Mouse (Mus musculus): ENCODE data around the gene Rad51d. TPM values are rescaled to one million over a fixed set of nuclear protein-coding genes. Genes with fewer than 3 reads are reported as not detected.
A peak's percentile ranks its signal among the peaks of the same experiment; 100 is the strongest.

The Rad51d gene
- total RNA-seq, 1 experiment from 2014 or later, result 21.4 TPM

GRCm38 (mm10) chr11:82904952-82905351 lies 14.5 kb upstream of the Rad51d start:
- no peak for ATAC-seq (replicated peaks in 1 of 2; ENCODE audit: insufficient read depth in 1 of 2, low FRiP score in 2 of 2, low TSS enrichment in 1 of 2, low read depth in 1 of 2, poor library complexity in 2 of 2, severe bottlenecking in 2 of 2)

GRCm38 (mm10) chr11:82901606-82902310 lies 11.3 kb upstream of the Rad51d start:
- ATAC-seq (replicated peaks in 1 of 2; ENCODE audit: insufficient read depth in 1 of 2, low FRiP score in 2 of 2, low TSS enrichment in 1 of 2, low read depth in 1 of 2, poor library complexity in 2 of 2, severe bottlenecking in 2 of 2), result no peak

GRCm38 (mm10) chr11:82899720-82900119 lies 9.3 kb upstream of the Rad51d start:
- ATAC-seq (replicated peaks in 1 of 2; ENCODE audit: insufficient read depth in 1 of 2, low FRiP score in 2 of 2, low TSS enrichment in 1 of 2, low read depth in 1 of 2, poor library complexity in 2 of 2, severe bottlenecking in 2 of 2), result no peak

- no peak for ATAC-seq (replicated peaks in 1 of 2; ENCODE audit: insufficient read depth in 1 of 2, low FRiP score in 2 of 2, low TSS enrichment in 1 of 2, low read depth in 1 of 2, poor library complexity in 2 of 2, severe bottlenecking in 2 of 2)
These were observed 7.1 kb upstream of the Rad51d start for GRCm38 (mm10) chr11:82897478-82897877.

GRCm38 (mm10) chr11:82891936-82892335 lies 1.5 kb upstream of the Rad51d start, which contains the start of gene Fndc8:
TSS of gene Fndc8 (plus strand) at chr11:82892124.
- ATAC-seq (replicated peaks in 1 of 2; ENCODE audit: insufficient read depth in 1 of 2, low FRiP score in 2 of 2, low TSS enrichment in 1 of 2, low read depth in 1 of 2, poor library complexity in 2 of 2, severe bottlenecking in 2 of 2), result no peak

GRCm38 (mm10) chr11:82889524-82890341 lies 681 bp downstream of the Rad51d start:
- ATAC-seq (replicated peaks in 1 of 2; ENCODE audit: insufficient read depth in 1 of 2, low FRiP score in 2 of 2, low TSS enrichment in 1 of 2, low read depth in 1 of 2, poor library complexity in 2 of 2, severe bottlenecking in 2 of 2), result peak; percentile 24 to 41

GRCm38 (mm10) chr11:82888491-82888946 lies 1.9 kb downstream of the Rad51d start:
- no peak for ATAC-seq (replicated peaks in 1 of 2; ENCODE audit: insufficient read depth in 1 of 2, low FRiP score in 2 of 2, low TSS enrichment in 1 of 2, low read depth in 1 of 2, poor library complexity in 2 of 2, severe bottlenecking in 2 of 2)

GRCm38 (mm10) chr11:82886559-82886958 lies 3.9 kb downstream of the Rad51d start:
- ATAC-seq (replicated peaks in 1 of 2; ENCODE audit: insufficient read depth in 1 of 2, low FRiP score in 2 of 2, low TSS enrichment in 1 of 2, low read depth in 1 of 2, poor library complexity in 2 of 2, severe bottlenecking in 2 of 2), result no peak

GRCm38 (mm10) chr11:82883180-82883579 lies 7.2 kb downstream of the Rad51d start:
- ATAC-seq (replicated peaks in 1 of 2; ENCODE audit: insufficient read depth in 1 of 2, low FRiP score in 2 of 2, low TSS enrichment in 1 of 2, low read depth in 1 of 2, poor library complexity in 2 of 2, severe bottlenecking in 2 of 2), result no peak

GRCm38 (mm10) chr11:82877726-82878344 lies 12.6 kb downstream of the Rad51d start:
- no peak for ATAC-seq (replicated peaks in 1 of 2; ENCODE audit: insufficient read depth in 1 of 2, low FRiP score in 2 of 2, low TSS enrichment in 1 of 2, low read depth in 1 of 2, poor library complexity in 2 of 2, severe bottlenecking in 2 of 2)

GRCm38 (mm10) chr11:82875631-82876030 lies 14.8 kb downstream of the Rad51d start:
- no peak for ATAC-seq (replicated peaks in 1 of 2; ENCODE audit: insufficient read depth in 1 of 2, low FRiP score in 2 of 2, low TSS enrichment in 1 of 2, low read depth in 1 of 2, poor library complexity in 2 of 2, severe bottlenecking in 2 of 2)

- no peak for ATAC-seq (replicated peaks in 1 of 2; ENCODE audit: insufficient read depth in 1 of 2, low FRiP score in 2 of 2, low TSS enrichment in 1 of 2, low read depth in 1 of 2, poor library complexity in 2 of 2, severe bottlenecking in 2 of 2)
These were observed 15.5 kb downstream of the Rad51d start for GRCm38 (mm10) chr11:82874924-82875323.

GRCm38 (mm10) chr11:82871031-82871446 lies 19.4 kb downstream of the Rad51d start, which contains the start of gene Rffl:
TSS of gene Rffl (minus strand) at chr11:82871210.
- peak; percentile 78 for ATAC-seq (replicated peaks in 1 of 2; ENCODE audit: insufficient read depth in 1 of 2, low FRiP score in 2 of 2, low TSS enrichment in 1 of 2, low read depth in 1 of 2, poor library complexity in 2 of 2, severe bottlenecking in 2 of 2)

- peak; percentile 72 to 74 for ATAC-seq (replicated peaks in 1 of 2; ENCODE audit: insufficient read depth in 1 of 2, low FRiP score in 2 of 2, low TSS enrichment in 1 of 2, low read depth in 1 of 2, poor library complexity in 2 of 2, severe bottlenecking in 2 of 2)
These were observed 20.0 kb downstream of the Rad51d start for GRCm38 (mm10) chr11:82870173-82871030.

- no peak; a peak in 1 of 4 replicates for ATAC-seq (replicated peaks in 1 of 2; ENCODE audit: insufficient read depth in 1 of 2, low FRiP score in 2 of 2, low TSS enrichment in 1 of 2, low read depth in 1 of 2, poor library complexity in 2 of 2, severe bottlenecking in 2 of 2)
These were observed 20.8 kb downstream of the Rad51d start for GRCm38 (mm10) chr11:82869506-82870172.

- ATAC-seq (replicated peaks in 1 of 2; ENCODE audit: insufficient read depth in 1 of 2, low FRiP score in 2 of 2, low TSS enrichment in 1 of 2, low read depth in 1 of 2, poor library complexity in 2 of 2, severe bottlenecking in 2 of 2), result no peak
These were observed 22.5 kb downstream of the Rad51d start for GRCm38 (mm10) chr11:82867956-82868355.
